Mouse (Mus musculus): ENCODE measurements around the gene 1810062G17Rik. TPM values are rescaled to one million over a fixed set of nuclear protein-coding genes. Genes with fewer than 3 reads are reported as not detected.

1810062G17Rik gene
- polyA plus RNA-seq, 1 experiment from 2014 or later: not detected

DNA sequence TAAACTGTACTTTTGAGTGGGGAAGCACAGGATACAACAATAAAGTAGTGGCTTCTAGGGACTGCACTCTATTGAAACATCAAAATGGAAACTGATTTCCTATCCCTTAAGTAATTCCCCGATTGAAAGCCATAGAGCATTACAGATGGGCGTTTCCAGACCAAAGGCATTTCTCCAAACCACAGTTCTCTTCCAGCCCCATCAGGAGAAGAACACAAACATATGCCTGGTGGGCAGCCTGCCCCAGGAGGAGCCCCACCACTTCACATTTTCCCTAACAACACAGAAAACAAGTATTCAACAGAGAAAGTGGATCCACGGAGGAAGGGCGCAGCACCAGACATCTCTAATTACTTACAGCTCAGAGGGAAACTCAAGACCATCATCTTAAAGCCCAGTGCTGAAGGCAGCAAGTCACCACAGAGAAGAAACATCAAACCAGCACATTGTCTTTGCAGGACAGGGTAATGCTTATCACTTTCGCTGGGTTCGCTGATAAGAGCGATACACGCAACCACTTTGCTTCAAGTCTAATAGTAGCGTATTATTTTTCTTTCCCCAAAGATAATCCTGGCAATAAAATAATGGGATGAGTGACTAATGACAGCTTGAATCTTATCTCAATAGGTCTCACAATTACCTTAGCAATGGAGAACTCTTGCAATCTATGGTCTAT is 17.1 kb downstream of the 1810062G17Rik start:
- DNase-seq (ENCODE audit: low spot score) (no peak), ATAC-seq (ENCODE audit: insufficient read depth, low FRiP score, low TSS enrichment) (no peak)
- H3K27me3 ChIP-seq (ENCODE audit: control insufficient read depth, insufficient read depth, low read length): no peaks in the 10 kb centered on the region
- no peak overlapping the region for H3K4me3 ChIP-seq (ENCODE audit: low read depth, low read length)
- H3K4me2 ChIP-seq (ENCODE audit: low read depth): no peak overlapping the region
- H3K9me3 ChIP-seq (ENCODE audit: control insufficient read depth, low read length): no peaks in the 10 kb centered on the region
- 91% methylated on average over 9 of the region's 9 CpGs for WGBS
- H3K36me3 ChIP-seq (ENCODE audit: control insufficient read depth, insufficient read depth, low read length): no peaks in the 10 kb centered on the region
- no peak overlapping the region for H3K27ac ChIP-seq (ENCODE audit: low read depth, low read length)
- no peak overlapping the region for H3K9ac ChIP-seq (ENCODE audit: low read length)
- no peaks in the 10 kb centered on the region for H3K4me1 ChIP-seq (ENCODE audit: control insufficient read depth, insufficient read depth, low read length)

GRCm38 (mm10) chr3:36493641-36494283 is 18.0 kb downstream of the 1810062G17Rik start:
- 75% methylated on average over 6 of the region's 6 CpGs for WGBS
- H3K9ac ChIP-seq (ENCODE audit: low read length): no peak overlapping the region
- H3K27ac ChIP-seq (ENCODE audit: low read depth, low read length): no peak overlapping the region
- H3K27me3 ChIP-seq (ENCODE audit: control insufficient read depth, insufficient read depth, low read length): no peaks in the 10 kb centered on the region
- H3K4me2 ChIP-seq (ENCODE audit: low read depth): no peak overlapping the region
- ATAC-seq (ENCODE audit: insufficient read depth, low FRiP score, low TSS enrichment): no peak
- H3K4me1 ChIP-seq (ENCODE audit: control insufficient read depth, insufficient read depth, low read length): no peaks in the 10 kb centered on the region
- H3K36me3 ChIP-seq (ENCODE audit: control insufficient read depth, insufficient read depth, low read length): no peaks in the 10 kb centered on the region
- H3K9me3 ChIP-seq (ENCODE audit: control insufficient read depth, low read length): no peaks in the 10 kb centered on the region
- H3K4me3 ChIP-seq (ENCODE audit: low read depth, low read length): no peak overlapping the region
- no peak for DNase-seq (ENCODE audit: low spot score)

DNA sequence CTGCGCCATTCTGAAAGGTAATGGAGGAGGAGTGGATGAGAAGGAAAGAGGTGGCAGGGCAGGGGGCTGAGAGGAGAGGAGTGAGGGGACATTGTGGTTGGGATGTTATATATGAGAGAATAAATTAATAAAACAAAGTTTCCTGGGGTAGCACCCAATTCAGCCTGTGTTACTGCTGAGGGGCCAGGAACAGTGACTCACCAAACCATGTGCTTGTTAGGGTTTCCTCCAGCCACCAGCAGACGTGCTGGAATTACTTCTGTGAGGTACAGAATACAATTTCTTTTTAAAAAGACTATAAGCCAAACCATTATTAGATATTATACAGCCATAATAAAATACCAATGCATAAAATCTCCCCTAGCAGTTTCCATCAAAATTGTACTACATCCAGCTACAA is 18.9 kb downstream of the 1810062G17Rik start:
- H3K4me1 ChIP-seq (ENCODE audit: control insufficient read depth, insufficient read depth, low read length): no peaks in the 10 kb centered on the region
- no peaks in the 10 kb centered on the region for H3K9me3 ChIP-seq (ENCODE audit: control insufficient read depth, low read length)
- no peaks in the 10 kb centered on the region for H3K27me3 ChIP-seq (ENCODE audit: control insufficient read depth, insufficient read depth, low read length)
- H3K4me2 ChIP-seq (ENCODE audit: low read depth): no peak overlapping the region
- no peak overlapping the region for H3K4me3 ChIP-seq (ENCODE audit: low read depth, low read length)
- no peaks in the 10 kb centered on the region for H3K36me3 ChIP-seq (ENCODE audit: control insufficient read depth, insufficient read depth, low read length)
- no peak overlapping the region for H3K9ac ChIP-seq (ENCODE audit: low read length)
- 89% methylated on average over 2 of the region's 2 CpGs for WGBS
- no peak overlapping the region for H3K27ac ChIP-seq (ENCODE audit: low read depth, low read length)
- no peak for DNase-seq (ENCODE audit: low spot score)
- no peak for ATAC-seq (ENCODE audit: insufficient read depth, low FRiP score, low TSS enrichment)

- H3K9me3 ChIP-seq (ENCODE audit: control insufficient read depth, low read length): no peaks in the 10 kb centered on the region
- H3K9ac ChIP-seq (ENCODE audit: low read length): no peak overlapping the region
- H3K4me2 ChIP-seq (ENCODE audit: low read depth): no peak overlapping the region
- no peaks in the 10 kb centered on the region for H3K4me1 ChIP-seq (ENCODE audit: control insufficient read depth, insufficient read depth, low read length)
- no peaks in the 10 kb centered on the region for H3K36me3 ChIP-seq (ENCODE audit: control insufficient read depth, insufficient read depth, low read length)
- no peak overlapping the region for H3K4me3 ChIP-seq (ENCODE audit: low read depth, low read length)
- DNase-seq (ENCODE audit: low spot score): peak; percentile 86
- H3K27ac ChIP-seq (ENCODE audit: low read depth, low read length): no peak overlapping the region
- WGBS: 10% methylated on average over 6 of the region's 6 CpGs
- H3K27me3 ChIP-seq (ENCODE audit: control insufficient read depth, insufficient read depth, low read length): no peaks in the 10 kb centered on the region
- peak; percentile 81 for ATAC-seq (ENCODE audit: insufficient read depth, low FRiP score, low TSS enrichment)
Observed at GRCm38 (mm10) chr3:36495436-36495835, 19.7 kb downstream of the 1810062G17Rik start.

DNA sequence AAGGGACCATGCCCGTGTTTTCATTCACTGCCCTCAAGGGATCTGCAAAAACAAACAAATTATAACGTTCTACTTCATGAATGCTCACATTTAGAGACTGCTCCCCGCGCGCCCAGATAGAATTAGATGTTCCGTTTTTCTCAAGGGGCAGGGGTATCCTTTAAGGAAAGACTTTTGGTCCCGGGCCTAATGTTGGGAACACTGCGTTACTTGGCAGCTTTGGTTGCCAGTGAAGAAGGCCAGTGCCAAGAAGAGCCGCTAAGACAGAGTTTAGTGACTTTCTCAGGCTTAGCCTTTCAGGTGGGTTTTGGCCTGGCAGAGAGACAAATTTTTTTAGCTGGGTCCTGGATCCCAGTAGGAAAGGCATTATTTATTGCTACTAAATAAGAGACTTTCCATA is 20.5 kb downstream of the 1810062G17Rik start:
- H3K9me3 ChIP-seq (ENCODE audit: control insufficient read depth, low read length): no peaks in the 10 kb centered on the region
- H3K4me2 ChIP-seq (ENCODE audit: low read depth): no peak overlapping the region
- no peak overlapping the region for H3K9ac ChIP-seq (ENCODE audit: low read length)
- no peak overlapping the region for H3K4me3 ChIP-seq (ENCODE audit: low read depth, low read length)
- H3K36me3 ChIP-seq (ENCODE audit: control insufficient read depth, insufficient read depth, low read length): no peaks in the 10 kb centered on the region
- H3K27ac ChIP-seq (ENCODE audit: low read depth, low read length): no peak overlapping the region
- ATAC-seq (ENCODE audit: insufficient read depth, low FRiP score, low TSS enrichment) (no peak), DNase-seq (ENCODE audit: low spot score) (no peak)
- H3K4me1 ChIP-seq (ENCODE audit: control insufficient read depth, insufficient read depth, low read length): no peaks in the 10 kb centered on the region
- H3K27me3 ChIP-seq (ENCODE audit: control insufficient read depth, insufficient read depth, low read length): no peaks in the 10 kb centered on the region
- 88% methylated on average over 9 of the region's 9 CpGs for WGBS

DNA sequence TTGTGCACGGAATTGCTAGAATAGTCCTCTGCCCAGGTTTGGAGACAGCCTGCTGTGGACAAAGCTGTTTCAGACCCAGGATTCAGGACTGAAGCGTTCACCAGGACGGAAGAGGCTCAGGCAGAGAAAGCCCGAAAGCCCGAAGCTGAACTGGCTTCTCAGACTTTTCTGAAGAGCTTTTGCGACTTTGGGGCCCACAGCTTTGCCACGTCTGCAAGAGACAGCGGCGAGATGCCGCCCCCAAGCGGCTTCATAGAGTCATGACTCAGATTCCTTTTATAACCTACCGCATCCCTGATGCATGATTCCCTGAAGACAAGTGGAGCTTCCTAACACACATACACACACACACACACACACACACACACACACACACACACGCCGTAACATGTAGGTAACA is 21.0 kb downstream of the 1810062G17Rik start:
- Histone ChIP-seq H3K9ac (ENCODE audit: low read length) (no peak overlapping the region), H3K4me3 (ENCODE audit: low read depth, low read length) (no peak overlapping the region), H3K4me2 (ENCODE audit: low read depth) (no peak overlapping the region), H3K9me3 (ENCODE audit: control insufficient read depth, low read length) (no peaks in the 10 kb centered on the region), H3K27me3 (ENCODE audit: control insufficient read depth, insufficient read depth, low read length) (no peaks in the 10 kb centered on the region), H3K27ac (ENCODE audit: low read depth, low read length) (no peak overlapping the region), H3K36me3 (ENCODE audit: control insufficient read depth, insufficient read depth, low read length) (no peaks in the 10 kb centered on the region), H3K4me1 (ENCODE audit: control insufficient read depth, insufficient read depth, low read length) (no peaks in the 10 kb centered on the region)
- 22% methylated on average over 14 of the region's 14 CpGs for WGBS
- DNase-seq (ENCODE audit: low spot score): peak; percentile 81
- no peak for ATAC-seq (ENCODE audit: insufficient read depth, low FRiP score, low TSS enrichment)

DNA sequence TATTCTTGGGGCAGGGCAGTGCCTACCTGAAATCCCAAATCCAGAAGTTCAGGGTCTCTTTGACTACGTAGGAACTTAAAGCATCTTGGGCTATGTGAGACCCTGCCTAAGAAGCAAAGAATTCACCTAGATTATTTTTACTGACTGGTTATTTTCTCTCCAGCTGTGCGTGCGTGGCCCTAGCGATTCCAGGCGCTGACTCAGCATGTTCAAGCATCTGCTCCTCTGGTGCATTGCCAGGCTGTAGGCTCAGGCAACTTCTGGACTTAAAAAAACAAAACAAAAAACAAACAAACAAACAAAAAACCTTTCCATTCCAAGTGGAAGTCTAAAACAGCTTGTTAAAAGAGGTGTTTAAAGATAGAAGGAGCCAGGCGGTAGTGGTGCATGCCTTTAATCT is 22.5 kb downstream of the 1810062G17Rik start:
- Histone ChIP-seq H3K27ac (ENCODE audit: low read depth, low read length) (no peak overlapping the region), H3K4me2 (ENCODE audit: low read depth) (no peak overlapping the region), H3K4me3 (ENCODE audit: low read depth, low read length) (no peak overlapping the region), H3K27me3 (ENCODE audit: control insufficient read depth, insufficient read depth, low read length) (no peaks in the 10 kb centered on the region), H3K9me3 (ENCODE audit: control insufficient read depth, low read length) (no peaks in the 10 kb centered on the region), H3K9ac (ENCODE audit: low read length) (no peak overlapping the region), H3K4me1 (ENCODE audit: control insufficient read depth, insufficient read depth, low read length) (no peaks in the 10 kb centered on the region), H3K36me3 (ENCODE audit: control insufficient read depth, insufficient read depth, low read length) (no peaks in the 10 kb centered on the region)
- DNase-seq (ENCODE audit: low spot score) (no peak), ATAC-seq (ENCODE audit: insufficient read depth, low FRiP score, low TSS enrichment) (no peak)
- 86% methylated on average over 6 of the region's 6 CpGs for WGBS

- Histone ChIP-seq H3K27me3 (ENCODE audit: control insufficient read depth, insufficient read depth, low read length) (no peaks in the 10 kb centered on the region), H3K4me1 (ENCODE audit: control insufficient read depth, insufficient read depth, low read length) (no peaks in the 10 kb centered on the region), H3K4me2 (ENCODE audit: low read depth) (no peak overlapping the region), H3K27ac (ENCODE audit: low read depth, low read length) (no peak overlapping the region), H3K4me3 (ENCODE audit: low read depth, low read length) (no peak overlapping the region), H3K9me3 (ENCODE audit: control insufficient read depth, low read length) (no peaks in the 10 kb centered on the region), H3K9ac (ENCODE audit: low read length) (no peak overlapping the region), H3K36me3 (ENCODE audit: control insufficient read depth, insufficient read depth, low read length) (no peaks in the 10 kb centered on the region)
- no peak for ATAC-seq (ENCODE audit: insufficient read depth, low FRiP score, low TSS enrichment)
- DNase-seq (ENCODE audit: low spot score): no peak
- WGBS: 92% methylated on average over 7 of the region's 7 CpGs
Observed at GRCm38 (mm10) chr3:36499418-36499817, 23.7 kb downstream of the 1810062G17Rik start.

GRCm38 (mm10) chr3:36500976-36501375 is 25.2 kb downstream of the 1810062G17Rik start:
- Histone ChIP-seq H3K27ac (ENCODE audit: low read depth, low read length) (no peak overlapping the region), H3K36me3 (ENCODE audit: control insufficient read depth, insufficient read depth, low read length) (no peaks in the 10 kb centered on the region), H3K4me2 (ENCODE audit: low read depth) (no peak overlapping the region), H3K4me3 (ENCODE audit: low read depth, low read length) (no peak overlapping the region), H3K9ac (ENCODE audit: low read length) (no peak overlapping the region), H3K4me1 (ENCODE audit: control insufficient read depth, insufficient read depth, low read length) (no peaks in the 10 kb centered on the region), H3K27me3 (ENCODE audit: control insufficient read depth, insufficient read depth, low read length) (no peaks in the 10 kb centered on the region), H3K9me3 (ENCODE audit: control insufficient read depth, low read length) (no peaks in the 10 kb centered on the region)
- WGBS: 87% methylated on average over 8 of the region's 8 CpGs
- ATAC-seq (ENCODE audit: insufficient read depth, low FRiP score, low TSS enrichment) (no peak), DNase-seq (ENCODE audit: low spot score) (no peak)
